Mouse (Mus musculus) limb, embryonic 12.5 days (tissue): ENCODE results near the gene Ephb2. TPM values are rescaled to one million over a fixed set of nuclear protein-coding genes. Genes with fewer than 3 reads are reported as not detected.

ENCODE experiments used
- ATAC-seq: fragments of 200-750 bp; cut with Nextera tagmentation; 2 replicates; pipeline ENCODE4 v1.8.0; 2017; ENCODE audit warnings: low read depth, moderate TSS enrichment; ENCODE audit not compliant: insufficient number of reproducible peaks, insufficient read depth, low FRiP score, low TSS enrichment
- H3K27ac ChIP-seq: fragments of 300-500 bp; sonication (generic); 2 replicates; pipeline ENCODE4 v1.5.1; 2016; ENCODE audit warnings: mild to moderate bottlenecking, moderate library complexity
- H3K27me3 ChIP-seq: fragments of 300-500 bp; sonication (generic); 2 replicates; pipeline ENCODE4 v1.6.1; 2016; ENCODE audit warnings: mild to moderate bottlenecking, moderate library complexity
- H3K36me3 ChIP-seq: fragments of 300-500 bp; sonication (generic); 2 replicates; pipeline ENCODE4 v1.6.1; 2016; ENCODE audit warnings: mild to moderate bottlenecking, moderate library complexity
- H3K4me1 ChIP-seq: fragments of 300-500 bp; sonication (generic); replicated peaks from 2 replicates; pipeline ENCODE4 v1.6.1; 2016
- H3K4me2 ChIP-seq: fragments of 300-500 bp; sonication (generic); 2 replicates; pipeline ENCODE4 v1.6.1; 2016; ENCODE audit warnings: mild to moderate bottlenecking, moderate library complexity
- H3K4me3 ChIP-seq: fragments of 300-500 bp; sonication (generic); replicated peaks from 2 replicates; pipeline ENCODE4 v1.5.1; 2016; ENCODE audit warnings: mild to moderate bottlenecking
- H3K9ac ChIP-seq: fragments of 300-500 bp; sonication (generic); replicated peaks from 2 replicates; pipeline ENCODE4 v1.6.1; 2016; ENCODE audit warnings: mild to moderate bottlenecking, moderate library complexity
- H3K9me3 ChIP-seq: fragments of 300-500 bp; sonication (generic); 2 replicates; pipeline ENCODE4 v1.6.1; 2016; ENCODE audit warnings: mild to moderate bottlenecking, moderate library complexity
- WGBS: fragments of 180-500 bp; shearing (Covaris S2); methylation state at CpG from one replicate; pipeline ENCODE4 v1.1.7; 2016; 5-methylcytosine and 5-hydroxymethylcytosine counted together
- polyA plus RNA-seq: library from polyadenylated mRNA; unstranded; fragments of >200 nt; fragmentation: Nextera tagmentation; extraction: Ambion mirVana; gene quantifications from 2 replicates; pipeline ENCODE4 v1.2.1, GENCODE M21; 2016

The Ephb2 gene
- polyA plus RNA-seq, 1 experiment from 2014 or later, result 16.9 TPM

GRCm38 (mm10) chr4:136731008-136731609 lies 104.7 kb downstream of the Ephb2 start:
- WGBS, result 71% methylated on average over 13 of the region's 13 CpGs
- Histone ChIP-seq H3K4me2 (no peak overlapping the region), H3K9me3 (no peaks in the 10 kb centered on the region), H3K27ac (peak overlapping the region; percentile 29; the same call in 1 of the 2 replicates), H3K4me1 (peaks cover 48% of the 10 kb centered on the region), H3K9ac (no peak overlapping the region), H3K27me3 (no peaks in the 10 kb centered on the region), H3K36me3 (0 out of 2 replicates have a peak, but pooled peaks cover 5% of the 10 kb centered on the region), H3K4me3 (no peak overlapping the region)
- no peak for ATAC-seq

DNA sequence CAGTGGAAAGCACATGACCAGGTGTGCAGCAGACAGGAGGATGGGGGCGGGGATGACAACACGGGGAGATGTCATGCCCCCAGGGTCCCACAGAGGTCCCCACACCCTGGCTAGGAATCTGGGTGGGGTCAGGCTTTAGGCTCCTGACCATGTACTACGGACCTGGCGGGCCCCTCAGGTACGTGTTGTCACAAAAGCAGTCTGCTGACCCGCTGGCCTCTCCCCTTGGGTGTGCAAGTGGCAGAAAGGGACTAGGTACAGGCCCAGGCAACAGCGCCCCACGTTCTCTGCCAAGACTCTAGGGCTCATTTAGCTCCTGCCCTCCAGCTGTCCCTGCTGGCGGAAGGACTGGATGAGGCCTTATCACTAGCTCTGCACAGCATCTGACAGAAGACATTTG lies 105.3 kb downstream of the Ephb2 start:
- Histone ChIP-seq H3K4me2 (no peak overlapping the region), H3K9me3 (no peaks in the 10 kb centered on the region), H3K9ac (no peak overlapping the region), H3K4me1 (peaks cover 47% of the 10 kb centered on the region), H3K27ac (no peak overlapping the region), H3K4me3 (no peak overlapping the region), H3K27me3 (no peaks in the 10 kb centered on the region), H3K36me3 (0 out of 2 replicates have a peak, but pooled peaks cover 5% of the 10 kb centered on the region)
- WGBS, result 78% methylated on average over 9 of the region's 9 CpGs
- ATAC-seq, result no peak

DNA sequence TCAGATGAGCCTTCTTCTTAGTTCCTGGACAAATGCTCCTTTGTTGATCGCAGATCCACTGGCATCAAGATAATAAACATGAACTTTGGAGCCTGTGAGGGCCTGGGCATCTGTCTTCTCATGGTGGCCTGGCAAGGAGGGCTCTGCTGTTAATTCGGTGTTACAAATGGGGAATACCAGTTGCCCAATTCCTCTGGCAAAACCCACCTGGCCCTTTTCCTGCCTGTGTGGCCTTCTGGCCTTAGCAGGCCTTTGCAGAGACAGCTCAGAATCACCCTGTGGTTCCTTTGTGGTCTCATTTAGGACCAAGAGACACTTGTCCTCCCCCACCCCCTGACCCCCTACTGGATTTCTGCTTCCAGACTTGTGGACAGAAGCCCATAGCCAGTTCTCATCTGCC lies 106.2 kb downstream of the Ephb2 start:
- Histone ChIP-seq H3K9ac (no peak overlapping the region), H3K9me3 (no peaks in the 10 kb centered on the region), H3K27ac (no peak overlapping the region), H3K4me3 (no peak overlapping the region), H3K4me1 (peaks cover 53% of the 10 kb centered on the region), H3K36me3 (0 out of 2 replicates have a peak, but pooled peaks cover 5% of the 10 kb centered on the region), H3K27me3 (no peaks in the 10 kb centered on the region), H3K4me2 (no peak overlapping the region)
- ATAC-seq, result no peak
- 89% methylated on average over 2 of the region's 2 CpGs for WGBS

GRCm38 (mm10) chr4:136726941-136727340 lies 108.8 kb downstream of the Ephb2 start:
- Histone ChIP-seq H3K9me3 (no peaks in the 10 kb centered on the region), H3K4me3 (no peak overlapping the region), H3K27me3 (no peaks in the 10 kb centered on the region), H3K36me3 (0 out of 2 replicates have a peak, but pooled peaks cover 5% of the 10 kb centered on the region), H3K4me1 (peaks cover 41% of the 10 kb centered on the region), H3K27ac (no peak overlapping the region), H3K4me2 (no peak overlapping the region), H3K9ac (no peak overlapping the region)
- 88% methylated on average over 8 of the region's 8 CpGs for WGBS
- no peak for ATAC-seq

DNA sequence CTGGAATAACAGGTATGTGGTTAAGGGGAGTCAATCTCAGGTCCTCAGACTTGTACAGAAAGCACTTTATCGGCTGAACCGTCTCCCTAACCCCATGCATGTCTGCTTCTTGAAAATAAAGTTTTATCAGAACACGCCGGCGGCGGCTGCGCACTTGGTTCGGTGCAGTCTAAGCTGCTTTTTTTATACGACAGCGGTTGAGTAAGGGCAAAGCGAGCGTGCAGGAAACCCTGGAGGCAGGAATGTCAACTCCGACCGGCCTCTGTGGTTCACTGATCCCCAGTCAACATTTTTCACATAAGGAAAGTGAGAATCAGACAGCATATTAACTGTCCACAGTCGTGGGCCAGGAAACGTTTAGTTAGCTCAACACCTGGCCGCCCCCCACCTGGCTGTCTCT lies 111.1 kb downstream of the Ephb2 start:
- peak; percentile 69; the same call in 1 of the 2 replicates for ATAC-seq
- Histone ChIP-seq H3K4me2 (peak overlapping the region; percentile 23; the same call in 1 of the 2 replicates), H3K4me1 (peaks cover 37% of the 10 kb centered on the region), H3K27me3 (no peaks in the 10 kb centered on the region), H3K9me3 (no peaks in the 10 kb centered on the region), H3K9ac (no peak overlapping the region), H3K36me3 (0 out of 2 replicates have a peak, but pooled peaks cover 4% of the 10 kb centered on the region), H3K4me3 (no peak overlapping the region), H3K27ac (peak overlapping the region; percentile 57; the same call in 1 of the 2 replicates)
- 39% methylated on average over 17 of the region's 17 CpGs for whole genome bisulfite sequencing

DNA sequence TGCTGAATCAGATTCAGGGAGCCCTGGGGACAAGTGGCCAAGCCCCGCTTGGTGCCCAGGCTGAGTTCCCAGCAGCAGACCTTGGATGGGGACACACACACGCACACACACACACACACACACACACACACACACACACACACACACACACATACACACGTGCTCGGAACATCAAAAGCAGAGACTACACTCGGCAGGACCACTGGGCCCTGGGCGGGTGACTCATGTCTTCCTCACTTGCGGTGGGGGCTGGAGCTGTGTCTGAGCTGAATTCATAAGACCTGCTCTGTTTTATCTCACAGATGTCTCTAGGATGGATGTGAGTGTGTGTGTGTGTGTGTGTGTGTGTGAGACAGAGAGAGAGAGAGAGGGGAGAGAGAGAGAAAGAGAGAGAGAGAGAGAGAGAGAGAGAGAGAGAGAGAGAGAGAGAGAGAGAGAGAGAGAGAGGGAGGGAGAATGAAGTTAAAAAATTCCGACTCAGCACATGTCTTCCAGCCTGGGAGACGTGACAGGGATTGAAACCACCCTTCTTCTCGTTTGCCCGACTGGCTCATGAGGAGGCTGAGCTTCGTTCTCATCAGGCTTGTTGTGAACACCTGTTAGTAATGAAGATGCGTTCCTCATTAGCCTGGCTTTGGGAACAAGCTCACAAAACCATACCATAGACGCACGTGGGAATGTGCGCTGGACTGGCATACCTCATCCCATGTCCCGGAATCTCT lies 113.3 kb downstream of the Ephb2 start:
- Histone ChIP-seq H3K4me1 (peaks cover 37% of the 10 kb centered on the region), H3K4me3 (no peak overlapping the region), H3K4me2 (no peak overlapping the region), H3K9me3 (no peaks in the 10 kb centered on the region), H3K27ac (no peak overlapping the region), H3K9ac (no peak overlapping the region), H3K27me3 (no peaks in the 10 kb centered on the region), H3K36me3 (no peaks in the 10 kb centered on the region)
- 37% methylated on average over 17 of the region's 17 CpGs for WGBS
- no peak for ATAC-seq

DNA sequence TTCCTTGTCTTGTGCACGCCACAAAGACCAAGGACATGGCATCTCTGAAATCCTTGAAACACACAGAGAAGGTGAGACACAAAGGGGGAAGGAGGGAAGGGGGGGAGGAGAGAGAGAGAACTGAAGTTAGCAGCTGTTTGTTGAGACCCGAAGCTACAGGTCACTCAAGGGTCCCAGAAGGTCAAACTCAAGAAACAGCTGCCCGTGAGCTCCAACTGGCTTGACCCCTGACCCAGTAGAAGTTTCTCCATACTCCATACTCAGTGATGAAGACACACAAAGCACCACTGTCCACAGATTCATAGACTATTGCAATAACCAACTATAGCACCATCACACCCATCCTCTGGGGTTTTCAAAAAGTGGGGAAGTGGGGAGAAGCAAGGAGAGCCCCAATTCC lies 113.9 kb downstream of the Ephb2 start:
- Histone ChIP-seq H3K4me3 (no peak overlapping the region), H3K4me1 (peaks cover 37% of the 10 kb centered on the region), H3K27me3 (no peaks in the 10 kb centered on the region), H3K4me2 (no peak overlapping the region), H3K9me3 (no peaks in the 10 kb centered on the region), H3K27ac (no peak overlapping the region), H3K36me3 (no peaks in the 10 kb centered on the region), H3K9ac (no peak overlapping the region)
- ATAC-seq, result no peak
- WGBS, result 41% methylated on average over 3 of the region's 3 CpGs

DNA sequence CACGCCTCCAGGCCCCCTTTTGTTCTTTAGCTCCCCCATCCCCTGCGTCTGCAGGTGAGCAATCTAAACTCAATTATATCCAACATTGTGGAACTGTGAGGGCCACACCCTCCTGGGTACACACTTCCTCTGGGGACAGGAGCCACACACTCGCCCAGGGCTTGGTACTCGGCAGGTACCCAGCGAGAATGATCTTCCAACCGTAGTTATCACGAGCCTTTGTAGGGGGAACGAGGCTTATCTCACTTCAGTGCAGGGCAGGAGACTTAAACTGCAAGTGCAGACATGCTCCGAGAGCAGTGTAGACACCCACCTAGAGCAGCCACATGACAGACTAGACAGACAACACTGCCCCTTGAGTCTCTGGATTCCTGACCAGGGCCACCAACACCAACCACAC lies 115.8 kb downstream of the Ephb2 start:
- no peak for ATAC-seq
- H3K4me3 ChIP-seq, result no peak overlapping the region
- no peaks in the 10 kb centered on the region for H3K36me3 ChIP-seq
- no peak overlapping the region for H3K27ac ChIP-seq
- 86% methylated on average over 9 of the region's 9 CpGs for WGBS
- H3K4me1 ChIP-seq, result peaks cover 35% of the 10 kb centered on the region
- H3K9ac ChIP-seq, result 0 out of 2 replicates have a peak overlapping the region, but pooled peaks have one; percentile 27
- H3K4me2 ChIP-seq, result no peak overlapping the region
- H3K9me3 ChIP-seq, result no peaks in the 10 kb centered on the region
- H3K27me3 ChIP-seq, result no peaks in the 10 kb centered on the region

GRCm38 (mm10) chr4:136718193-136718986 lies 117.4 kb downstream of the Ephb2 start:
- no peak overlapping the region for H3K4me2 ChIP-seq
- H3K9ac ChIP-seq, result no peak overlapping the region
- no peak overlapping the region for H3K4me3 ChIP-seq
- no peak overlapping the region for H3K27ac ChIP-seq
- H3K36me3 ChIP-seq, result no peaks in the 10 kb centered on the region
- H3K9me3 ChIP-seq, result no peaks in the 10 kb centered on the region
- no peak for ATAC-seq
- no peaks in the 10 kb centered on the region for H3K27me3 ChIP-seq
- peaks cover 31% of the 10 kb centered on the region for H3K4me1 ChIP-seq
- WGBS, result 92% methylated on average over 14 of the region's 14 CpGs

DNA sequence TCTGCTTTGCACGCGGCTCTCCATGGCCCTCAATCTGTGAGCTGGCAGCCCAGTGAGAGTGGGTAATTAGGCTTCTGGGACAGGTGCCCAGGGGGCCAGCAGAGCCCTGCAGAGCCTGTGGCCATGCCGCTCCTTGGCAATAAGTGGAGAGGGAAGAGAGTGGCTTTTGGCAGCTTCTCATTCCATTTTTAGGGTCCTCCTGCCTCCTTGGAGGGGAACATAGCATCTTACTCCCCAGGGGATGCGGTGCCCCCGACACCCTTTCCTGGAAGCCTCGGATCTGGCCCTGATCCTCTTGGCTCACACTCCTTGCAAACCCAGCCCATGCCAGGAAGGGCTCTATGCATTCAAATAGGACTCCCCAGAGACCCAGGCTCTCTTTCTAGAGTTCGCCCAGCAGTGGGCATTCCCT lies 119.2 kb downstream of the Ephb2 start:
- Histone ChIP-seq H3K27ac (no peak overlapping the region), H3K9me3 (no peaks in the 10 kb centered on the region), H3K4me1 (peaks cover 34% of the 10 kb centered on the region), H3K4me2 (no peak overlapping the region), H3K36me3 (no peaks in the 10 kb centered on the region), H3K4me3 (no peak overlapping the region), H3K27me3 (no peaks in the 10 kb centered on the region), H3K9ac (no peak overlapping the region)
- WGBS, result 85% methylated on average over 7 of the region's 7 CpGs
- ATAC-seq, result no peak

DNA sequence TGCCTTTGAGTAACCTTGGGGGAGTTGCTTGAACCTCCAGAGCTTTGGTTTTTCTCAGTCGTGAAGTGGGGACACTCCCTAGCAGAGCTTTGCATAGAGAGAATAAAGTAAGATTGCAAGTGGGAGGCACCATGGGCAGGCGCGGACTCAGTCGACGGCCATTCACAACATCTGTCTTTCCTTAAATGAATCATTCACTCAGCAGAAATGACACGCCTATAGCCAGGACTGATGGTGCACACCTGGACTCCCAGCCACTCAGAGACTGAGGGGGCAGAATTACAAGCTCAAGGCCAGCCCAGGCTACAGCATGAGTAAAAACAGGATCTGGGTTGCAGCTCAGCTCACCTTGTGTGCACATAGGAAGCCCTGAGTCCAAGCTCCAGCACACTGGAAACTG lies 121.3 kb downstream of the Ephb2 start:
- Histone ChIP-seq H3K9ac (no peak overlapping the region), H3K4me3 (no peak overlapping the region), H3K27me3 (no peaks in the 10 kb centered on the region), H3K4me2 (no peak overlapping the region), H3K36me3 (no peaks in the 10 kb centered on the region), H3K4me1 (peaks cover 28% of the 10 kb centered on the region), H3K27ac (0 out of 2 replicates have a peak overlapping the region, but pooled peaks have one; percentile 7), H3K9me3 (no peaks in the 10 kb centered on the region)
- 25% methylated on average over 6 of the region's 6 CpGs for WGBS
- ATAC-seq, result no peak
